14 mouse cellular contexts compared by ENCODE assay signal in genomic region chr6:143288491-143289130, GRCm38 (mm10).
A peak's percentile ranks its signal among the peaks of the same experiment; 100 is the strongest.
DNase-seq lines count a peak whose midpoint lies in the region; ATAC-seq and TF ChIP-seq lines count a peak whose summit lies in the region.
"Had no signal": no experiment of that assay in that cellular context is flagged by ENCODE, and none has a peak within 500 bp of the region (broad histone marks: within the 10 kb centered on the region; RNA-seq: fewer than 3 reads in every experiment).

No protein-coding gene starts in this region.

- peak overlapping the region; percentile 85 for H3K27ac ChIP-seq in forebrain, embryonic 15.5 days (replicated peaks)
- no peak overlapping the region for H3K27ac ChIP-seq in forebrain, embryonic 11.5 days (ENCODE audit: low read depth, low read length)
- H3K27ac ChIP-seq in forebrain, postnatal 0 days (ENCODE audit: low read depth, low read length): peak overlapping the region; percentile 81
- no peak overlapping the region for H3K27ac ChIP-seq in kidney, adult 2 months (ENCODE audit: insufficient read depth, low read depth, low read length)
- H3K27ac ChIP-seq: hindbrain, embryonic 12.5 days had no signal

- H3K9ac ChIP-seq in forebrain, embryonic 15.5 days (replicated peaks): no peak overlapping the region
- no peak overlapping the region for H3K9ac ChIP-seq in forebrain, embryonic 11.5 days (ENCODE audit: low read length)
- no peak overlapping the region for H3K9ac ChIP-seq in forebrain, postnatal 0 days
- H3K9ac ChIP-seq: hindbrain, embryonic 12.5 days had no signal

- no peak for DNase-seq in forebrain, embryonic 11.5 days (ENCODE audit: low spot score)
- peak; percentile 81 for DNase-seq in forebrain, postnatal 0 days
- DNase-seq in layer of hippocampus, postnatal 10 days (ENCODE audit: low spot score in 2 of 2): peak; percentile 18 to 27
- peak; percentile 81 to 88 for DNase-seq in right cerebral cortex, postnatal 10 days (ENCODE audit: low spot score in 2 of 2)
- no peak for DNase-seq in embryo, embryonic 10 days (ENCODE audit: low spot score)
- DNase-seq in adrenal gland, adult 18-20 months (ENCODE audit: low spot score in 2 of 2): no peak
- DNase-seq in kidney, adult 2 months: no peak
- DNase-seq: adrenal gland, postnatal 36 days; cerebellum, postnatal 25 days; lung, postnatal 36 days; thymus, postnatal 4 days had no signal

- 76% methylated on average over 19 of the region's 19 CpGs for WGBS in forebrain, embryonic 15.5 days
- 93% methylated on average over 19 of the region's 19 CpGs for WGBS in forebrain, embryonic 11.5 days
- WGBS in forebrain, postnatal 0 days: 62% methylated on average over 19 of the region's 19 CpGs
- 91% methylated on average over 19 of the region's 19 CpGs for WGBS in kidney, adult 2 months

- no peaks in the 10 kb centered on the region for H3K27me3 ChIP-seq in forebrain, embryonic 15.5 days
- no peaks in the 10 kb centered on the region for H3K27me3 ChIP-seq in forebrain, embryonic 11.5 days (ENCODE audit: control insufficient read depth, insufficient read depth, low read length)
- H3K27me3 ChIP-seq in forebrain, postnatal 0 days (ENCODE audit: insufficient read depth, low read length): no peaks in the 10 kb centered on the region
- no peaks in the 10 kb centered on the region for H3K27me3 ChIP-seq in kidney, adult 2 months (replicated peaks; ENCODE audit: control insufficient read depth, insufficient read depth, low read length)
- H3K27me3 ChIP-seq: hindbrain, embryonic 12.5 days had no signal

- H3K4me1 ChIP-seq in forebrain, embryonic 15.5 days: no peaks in the 10 kb centered on the region; the same call in 1 of the 2 replicates
- H3K4me1 ChIP-seq in forebrain, embryonic 11.5 days (replicated peaks; ENCODE audit: control insufficient read depth, insufficient read depth, low read length): no peaks in the 10 kb centered on the region
- peaks cover 7% of the 10 kb centered on the region; the same call in 1 of the 2 replicates for H3K4me1 ChIP-seq in forebrain, postnatal 0 days (ENCODE audit: insufficient read depth)
- no peaks in the 10 kb centered on the region for H3K4me1 ChIP-seq in kidney, adult 2 months (ENCODE audit: control insufficient read depth, insufficient read depth, low read length)
- H3K4me1 ChIP-seq: hindbrain, embryonic 12.5 days had no signal

- no peak overlapping the region for H3K4me2 ChIP-seq in forebrain, embryonic 15.5 days (replicated peaks)
- no peak overlapping the region for H3K4me2 ChIP-seq in forebrain, embryonic 11.5 days (ENCODE audit: low read depth, low read length, severe bottlenecking)
- H3K4me2 ChIP-seq in forebrain, postnatal 0 days (ENCODE audit: low read depth): no peak overlapping the region
- H3K4me2 ChIP-seq: hindbrain, embryonic 12.5 days had no signal

- peak; percentile 75 for ATAC-seq in forebrain, embryonic 15.5 days (replicated peaks)
- no peak for ATAC-seq in forebrain, embryonic 11.5 days (replicated peaks; ENCODE audit: low FRiP score)
- ATAC-seq in forebrain, postnatal 0 days: peak; percentile 87
- ATAC-seq: Patski had no signal

- no peak for TF ChIP-seq POLR2A in kidney, adult 2 months (IDR thresholded peaks at IDR 0.05; ENCODE audit: low read depth, low read length)

- H3K9me3 ChIP-seq in forebrain, embryonic 15.5 days: no peaks in the 10 kb centered on the region
- H3K9me3 ChIP-seq in forebrain, embryonic 11.5 days (ENCODE audit: control insufficient read depth, low read length): no peaks in the 10 kb centered on the region
- H3K9me3 ChIP-seq in forebrain, postnatal 0 days (ENCODE audit: low read length): no peaks in the 10 kb centered on the region
- H3K9me3 ChIP-seq: hindbrain, embryonic 12.5 days had no signal

- no peak overlapping the region for H3K4me3 ChIP-seq in forebrain, embryonic 15.5 days
- no peak overlapping the region for H3K4me3 ChIP-seq in forebrain, embryonic 11.5 days (ENCODE audit: low read depth, low read length)
- no peak overlapping the region for H3K4me3 ChIP-seq in forebrain, postnatal 0 days (ENCODE audit: low read depth, low read length)
- no peak overlapping the region for H3K4me3 ChIP-seq in kidney, adult 2 months (ENCODE audit: insufficient read depth, low read depth, low read length)
- H3K4me3 ChIP-seq: hindbrain, embryonic 12.5 days had no signal

- no peaks in the 10 kb centered on the region for H3K36me3 ChIP-seq in forebrain, embryonic 15.5 days
- no peaks in the 10 kb centered on the region for H3K36me3 ChIP-seq in forebrain, embryonic 11.5 days (ENCODE audit: control insufficient read depth, insufficient read depth, low read length)
- no peaks in the 10 kb centered on the region for H3K36me3 ChIP-seq in forebrain, postnatal 0 days (ENCODE audit: insufficient read depth)
- H3K36me3 ChIP-seq in kidney, adult 2 months (ENCODE audit: control insufficient read depth, insufficient read depth, low read length): no peaks in the 10 kb centered on the region
- H3K36me3 ChIP-seq: hindbrain, embryonic 12.5 days had no signal

- TF ChIP-seq CTCF in forebrain, postnatal 0 days (IDR thresholded peaks at IDR 0.05; ENCODE audit: low read depth): no peak
- TF ChIP-seq CTCF in kidney, adult 2 months (conservative IDR thresholded peaks at IDR 0.05; ENCODE audit: insufficient read depth, insufficient read length, low read depth, low read length): no peak

Comparison
In these comparisons a context has a peak if more than half of its experiments do, and no peak if none do; other contexts are left out.
1. H3K27ac ChIP-seq: peak in forebrain, embryonic 15.5 days (single experiment) and forebrain, postnatal 0 days (single experiment); none in forebrain, embryonic 11.5 days (single experiment) and kidney, adult 2 months (single experiment).
2. DNase-seq: peak in forebrain, postnatal 0 days (single experiment), layer of hippocampus, postnatal 10 days (2 of 2) and right cerebral cortex, postnatal 10 days (2 of 2); none in forebrain, embryonic 11.5 days (single experiment), embryo, embryonic 10 days (single experiment), adrenal gland, adult 18-20 months (0 of 2) and kidney, adult 2 months (single experiment).